Mouse (Mus musculus) left cerebral cortex, adult 2 months (tissue): ENCODE data around the gene Cc2d2b. TPM values are rescaled to one million over a fixed set of nuclear protein-coding genes. Genes with fewer than 3 reads are reported as not detected.
A peak's percentile ranks its signal among the peaks of the same experiment; 100 is the strongest.

Experiments
- DNase-seq, 2 experiments: peaks; one replicate each; pipeline ENCODE4 v3.0.0; 2021 to 2022; ENCODE audit warnings: low spot score in 2 of 2, mixed read lengths in 1 of 2; ENCODE audit errors: extremely low spot score in 1 of 2
- H3K27ac ChIP-seq: fragments of 200-600 bp; 2 replicates; pipeline ENCODE4 v1.8.1; 2022
- H3K4me3 ChIP-seq: fragments of 200-600 bp; 2 replicates; pipeline ENCODE4 v1.8.1; 2022
- CTCF ChIP-seq: fragments of 200-600 bp; IDR thresholded peaks from 2 replicates; pipeline ENCODE4 v1.8.1; 2022; ENCODE audit warnings: antibody characterized with exemption, mild to moderate bottlenecking, moderate library complexity
- intact Hi-C: fragments of 180-260 bp; cut with DNase I; formaldehyde crosslinking; loops from one replicate; pipeline ENCODE4 v1.15.1; 2025
- total RNA-seq, 2 experiments: library from RNA; stranded (reverse); gene quantifications; 2 replicates each; pipeline ENCODE4 v1.2.3; 2021

The Cc2d2b gene
- total RNA-seq, 2 experiments from 2014 or later: 0.23 to 0.88 TPM

- DNase-seq: no peak
- Histone ChIP-seq H3K27ac (no peak overlapping the region), H3K4me3 (no peak overlapping the region)
- intact Hi-C loops: no loop called here
- TF ChIP-seq CTCF: no peak
Measured at GRCm38 (mm10) chr19:40726614-40727013, 21.9 kb upstream of the Cc2d2b start.

GRCm38 (mm10) chr19:40728213-40728612 lies 20.3 kb upstream of the Cc2d2b start:
- TF ChIP-seq CTCF: no peak
- intact Hi-C loops: no loop called here
- Histone ChIP-seq H3K27ac (no peak overlapping the region), H3K4me3 (no peak overlapping the region)
- DNase-seq: no peak

GRCm38 (mm10) chr19:40728732-40729420 lies 19.7 kb upstream of the Cc2d2b start:
- H3K4me3 ChIP-seq: no peak overlapping the region
- TF ChIP-seq CTCF: no peak
- H3K27ac ChIP-seq: no peak overlapping the region
- no peak for DNase-seq
- intact Hi-C loops: no loop called here

- no peak for DNase-seq
- intact Hi-C loops: no loop called here
- TF ChIP-seq CTCF: no peak
- peak overlapping the region; percentile 72 for H3K27ac ChIP-seq
- peak overlapping the region; percentile 3; the same call in 1 of the 2 replicates for H3K4me3 ChIP-seq
Measured at GRCm38 (mm10) chr19:40733409-40733808, 15.1 kb upstream of the Cc2d2b start.

GRCm38 (mm10) chr19:40733849-40734248 lies 14.7 kb upstream of the Cc2d2b start:
- no peak overlapping the region for H3K4me3 ChIP-seq
- H3K27ac ChIP-seq: peak overlapping the region; percentile 72
- intact Hi-C loops: no loop called here
- no peak for TF ChIP-seq CTCF
- DNase-seq: no peak

GRCm38 (mm10) chr19:40736680-40737512 lies 11.7 kb upstream of the Cc2d2b start:
- intact Hi-C loops: loop anchor here (5.0 kb wide), 1 partner anchor 95 kb away; the partner anchor contains the start of gene Ccnj
- 0 out of 2 replicates have a peak overlapping the region, but pooled peaks have one; percentile 13 for H3K4me3 ChIP-seq

GRCm38 (mm10) chr19:40737613-40738012 lies 10.9 kb upstream of the Cc2d2b start:
- no peak overlapping the region for H3K27ac ChIP-seq
- intact Hi-C loops: loop anchor here (5.0 kb wide), 1 partner anchor 95 kb away; the partner anchor contains the start of gene Ccnj
- DNase-seq: no peak
- H3K4me3 ChIP-seq: no peak overlapping the region
- TF ChIP-seq CTCF: no peak

More at GRCm38 (mm10) chr19:40736680-40737512, 11.7 kb upstream of the Cc2d2b start:
- DNase-seq: peak; percentile 73 to 76
- peak overlapping the region; percentile 32; the same call in 1 of the 2 replicates for H3K27ac ChIP-seq
- TF ChIP-seq CTCF: peak; percentile 82

GRCm38 (mm10) chr19:40738683-40739324 lies 9.7 kb upstream of the Cc2d2b start:
- H3K27ac ChIP-seq: no peak overlapping the region
- no peak overlapping the region for H3K4me3 ChIP-seq
- no peak for TF ChIP-seq CTCF
- intact Hi-C loops: loop anchor here (5.0 kb wide), 1 partner anchor 93 kb away; the partner anchor contains the start of gene Ccnj
- no peak for DNase-seq

GRCm38 (mm10) chr19:40746603-40747002 lies 1.9 kb upstream of the Cc2d2b start:
- intact Hi-C loops: no loop called here
- no peak for DNase-seq
- no peak overlapping the region for H3K27ac ChIP-seq
- no peak; the same call in none of the 2 replicates for TF ChIP-seq CTCF
- no peak overlapping the region for H3K4me3 ChIP-seq

- no peak for DNase-seq
- intact Hi-C loops: loop anchor here (5.0 kb wide), 1 partner anchor 263 kb away; no protein-coding TSS in a partner anchor
- TF ChIP-seq CTCF: peak; percentile 51
- no peak overlapping the region for H3K27ac ChIP-seq
- H3K4me3 ChIP-seq: no peak overlapping the region
Measured at GRCm38 (mm10) chr19:40754311-40754710, 5.8 kb downstream of the Cc2d2b start.

- Histone ChIP-seq H3K27ac (no peak overlapping the region), H3K4me3 (no peak overlapping the region)
- DNase-seq: no peak
- intact Hi-C loops: no loop called here
- no peak for TF ChIP-seq CTCF
Measured at GRCm38 (mm10) chr19:40760071-40760470, 11.5 kb downstream of the Cc2d2b start.
